Mouse (Mus musculus) gastrocnemius, adult 2 months (tissue): ENCODE data around the gene Tmem202. TPM values are rescaled to one million over a fixed set of nuclear protein-coding genes. Genes with fewer than 3 reads are reported as not detected.
A peak's percentile ranks its signal among the peaks of the same experiment; 100 is the strongest.

ENCODE experiments used
- DNase-seq: peaks from one replicate; pipeline ENCODE4 v3.0.0; 2022
- H3K27ac ChIP-seq: fragments of 200-600 bp; 2 replicates; pipeline ENCODE4 v1.8.1; 2022; ENCODE audit warnings: mild to moderate bottlenecking
- H3K4me3 ChIP-seq: fragments of 200-600 bp; 2 replicates; pipeline ENCODE4 v1.8.1; 2022; ENCODE audit warnings: mild to moderate bottlenecking, moderate library complexity
- CTCF ChIP-seq: fragments of 200-600 bp; IDR thresholded peaks from 2 replicates; pipeline ENCODE4 v1.8.1; 2022; ENCODE audit warnings: antibody characterized with exemption, mild to moderate bottlenecking, moderate library complexity
- intact Hi-C: fragments of 180-260 bp; cut with DNase I; formaldehyde crosslinking; loops from one replicate; pipeline ENCODE4 v1.15.1; 2025
- total RNA-seq, 2 experiments: library from RNA; stranded (reverse); gene quantifications; 2 replicates each; pipeline ENCODE4 v1.2.3; 2021

Tmem202 gene
- total RNA-seq, 2 experiments from 2014 or later, result 0.53 to 0.56 TPM

DNA sequence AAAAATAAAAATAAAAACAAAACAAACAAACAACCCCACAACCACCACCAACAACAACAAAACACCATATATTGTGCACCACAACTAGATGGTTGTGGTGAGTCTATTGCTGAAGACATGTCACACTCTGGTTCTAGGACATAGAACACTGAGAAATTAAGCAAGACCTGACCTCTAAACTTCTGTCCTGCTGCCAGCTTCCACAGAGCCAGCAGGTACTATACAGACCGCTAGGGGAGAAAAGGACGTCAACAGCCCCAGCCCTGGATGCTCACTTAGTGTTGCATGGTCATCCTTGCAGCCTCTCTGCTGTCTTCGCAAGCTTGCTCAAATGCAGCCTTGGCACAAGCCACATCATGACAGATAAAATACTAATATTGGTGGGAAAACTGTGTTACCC, 12.1 kb downstream of the Tmem202 start:
- H3K27ac ChIP-seq, result no peak overlapping the region
- intact Hi-C loops, result no loop called here
- TF ChIP-seq CTCF, result no peak
- H3K4me3 ChIP-seq, result no peak overlapping the region
- DNase-seq, result no peak

GRCm38 (mm10) chr9:59526727-59527126, 12.9 kb downstream of the Tmem202 start:
- TF ChIP-seq CTCF, result no peak
- intact Hi-C loops, result no loop called here
- H3K4me3 ChIP-seq, result no peak overlapping the region

GRCm38 (mm10) chr9:59522906-59523305, 16.7 kb downstream of the Tmem202 start:
- Histone ChIP-seq H3K27ac (no peak overlapping the region), H3K4me3 (no peak overlapping the region)
- intact Hi-C loops, result no loop called here
- TF ChIP-seq CTCF, result no peak
- DNase-seq, result no peak

More at GRCm38 (mm10) chr9:59526727-59527126, 12.9 kb downstream of the Tmem202 start:
- no peak overlapping the region for H3K27ac ChIP-seq
- DNase-seq, result peak; percentile 25

DNA sequence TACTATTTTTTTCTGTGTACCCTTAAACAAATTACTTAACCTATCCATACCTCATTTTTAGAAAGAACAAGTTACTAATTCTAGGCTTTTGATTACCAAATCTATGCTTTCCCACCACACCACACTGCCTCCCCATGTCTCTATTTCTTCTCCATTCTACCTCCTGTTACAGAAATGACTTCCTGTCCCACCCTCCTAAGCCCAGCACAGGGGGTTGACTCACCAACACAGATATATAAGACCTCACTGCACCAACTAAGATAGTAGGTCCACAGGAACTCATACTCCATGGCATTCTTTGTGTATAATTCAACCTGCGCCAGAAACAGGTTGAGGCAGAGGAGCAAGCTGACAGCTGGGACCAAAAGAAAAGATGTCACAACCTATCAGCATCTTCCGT, 20.3 kb downstream of the Tmem202 start:
- intact Hi-C loops, result no loop called here
- no peak overlapping the region for H3K27ac ChIP-seq
- no peak for TF ChIP-seq CTCF
- no peak for DNase-seq
- no peak overlapping the region for H3K4me3 ChIP-seq

- no peak for TF ChIP-seq CTCF
- Histone ChIP-seq H3K4me3 (no peak overlapping the region), H3K27ac (no peak overlapping the region)
- intact Hi-C loops, result no loop called here
- peak; percentile 61 for DNase-seq
These were observed 20.7 kb downstream of the Tmem202 start for GRCm38 (mm10) chr9:59518976-59519375.

DNA sequence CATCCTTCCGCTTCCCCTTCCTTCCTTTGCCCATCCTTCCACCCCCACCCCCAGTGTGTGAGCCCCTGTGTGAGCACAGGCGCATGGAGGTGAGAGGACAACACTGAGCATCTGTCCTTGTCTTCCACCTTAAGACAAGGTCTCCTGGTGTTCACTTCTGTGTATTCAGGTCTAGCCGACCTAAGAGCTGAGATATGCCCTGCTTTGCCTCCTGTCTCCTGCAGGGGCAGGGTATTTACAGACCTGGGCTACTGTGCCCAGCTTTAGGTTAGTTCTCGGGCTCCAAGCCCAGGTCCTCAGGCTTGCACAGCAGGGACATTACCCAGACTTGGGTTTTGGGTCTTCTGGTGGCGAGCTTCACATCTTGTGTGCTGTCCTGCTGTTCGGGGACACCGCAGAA, 22.5 kb downstream of the Tmem202 start:
- intact Hi-C loops, result no loop called here

DNA sequence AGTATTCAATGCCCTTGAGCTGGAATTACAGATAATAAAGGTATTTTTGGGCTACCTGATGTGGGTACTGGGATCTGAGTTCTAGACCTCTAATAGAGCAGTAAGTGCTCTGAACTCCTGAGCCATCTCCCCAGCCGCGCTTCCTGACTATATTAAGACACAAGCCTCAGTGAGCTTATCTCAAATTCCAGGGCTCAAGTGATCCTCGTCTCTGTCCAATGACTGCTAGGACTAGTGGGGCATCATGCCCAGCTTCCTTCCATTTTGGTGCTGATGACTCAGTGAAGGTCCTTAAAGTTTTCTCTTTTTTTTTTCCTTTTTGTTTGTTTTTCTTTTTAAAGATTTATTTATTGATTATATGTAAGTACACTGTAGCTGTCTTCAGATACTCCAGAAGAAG, 24.6 kb downstream of the Tmem202 start:
- DNase-seq, result no peak
- Histone ChIP-seq H3K27ac (no peak overlapping the region), H3K4me3 (no peak overlapping the region)
- intact Hi-C loops, result no loop called here
- no peak for TF ChIP-seq CTCF

More for the DNA sequence above, 22.5 kb downstream of the Tmem202 start:
- Histone ChIP-seq H3K27ac (no peak overlapping the region), H3K4me3 (no peak overlapping the region)
- no peak for DNase-seq
- TF ChIP-seq CTCF, result no peak

GRCm38 (mm10) chr9:59512381-59512780, 27.3 kb downstream of the Tmem202 start:
- intact Hi-C loops, result no loop called here
- H3K4me3 ChIP-seq, result no peak overlapping the region
- TF ChIP-seq CTCF, result no peak
- H3K27ac ChIP-seq, result no peak overlapping the region
- DNase-seq, result no peak

DNA sequence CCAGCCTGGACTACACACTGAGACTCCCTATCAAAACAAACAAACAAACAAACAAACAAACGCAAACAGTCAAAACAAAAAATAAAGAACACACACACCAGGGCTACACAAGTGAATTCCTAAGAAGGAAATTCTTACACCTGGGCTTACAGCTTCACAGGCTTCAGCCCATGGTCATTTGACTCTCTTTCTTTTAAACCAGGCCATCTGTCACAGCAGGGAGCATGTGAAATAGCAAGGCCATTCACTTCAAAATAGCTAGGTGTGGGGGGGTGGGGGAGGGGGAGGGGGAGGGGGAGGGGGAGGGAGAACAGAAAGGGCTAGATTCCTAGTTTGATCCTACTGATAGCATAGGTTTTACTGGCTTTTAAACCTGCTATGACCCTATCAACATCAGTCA, 31.5 kb downstream of the Tmem202 start:
- intact Hi-C loops, result no loop called here
- H3K4me3 ChIP-seq, result no peak overlapping the region
- no peak for TF ChIP-seq CTCF
- DNase-seq, result no peak
- H3K27ac ChIP-seq, result no peak overlapping the region

- TF ChIP-seq CTCF, result no peak
- DNase-seq, result no peak
- Histone ChIP-seq H3K4me3 (peak overlapping the region; percentile 96), H3K27ac (peak overlapping the region; percentile 99)
- intact Hi-C loops, result loop anchor here (2.0 to 5.0 kb wide), 2 partner anchors 135 to 197 kb away; partner anchors contain the start of genes Adpgk and Bbs4
These were observed 52.3 kb downstream of the Tmem202 start for GRCm38 (mm10) chr9:59487331-59487730.

GRCm38 (mm10) chr9:59486549-59487065, 53.0 kb downstream of the Tmem202 start, which contains the start of gene Arih1:
Arih1 (minus strand) TSS chr9:59486618.
- TF ChIP-seq CTCF, result no peak
- H3K4me3 ChIP-seq, result peak within 1 kb of the TSS; percentile 96
- peak; percentile 99 for DNase-seq
- H3K27ac ChIP-seq, result peak within 1 kb of the TSS; percentile 99
- intact Hi-C loops, result loop anchor here (2.0 to 5.0 kb wide), 2 partner anchors 134 to 196 kb away; partner anchors contain the start of genes Adpgk and Bbs4

DNA sequence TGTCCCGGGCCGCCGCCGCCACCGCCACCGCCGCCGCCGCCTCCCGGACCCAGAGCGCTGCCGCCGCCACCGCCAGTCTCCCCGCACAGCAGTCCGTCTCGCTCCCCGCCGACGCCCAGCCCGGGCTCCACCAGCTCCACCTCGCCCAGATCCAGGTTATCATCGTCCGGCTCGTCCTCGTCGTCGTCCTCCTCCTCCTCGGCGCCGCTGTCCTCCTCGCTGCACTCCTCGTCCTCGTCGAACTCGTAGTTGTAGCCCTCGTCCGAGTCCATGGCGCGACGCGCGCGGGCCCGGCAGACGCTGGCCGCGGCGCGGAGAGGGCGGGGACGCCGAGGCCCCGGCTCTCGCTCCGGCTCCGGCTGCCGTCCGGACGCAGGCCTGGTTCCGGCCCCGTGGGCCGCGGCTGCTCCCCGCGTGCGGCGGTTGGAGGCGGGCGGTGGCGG, 53.5 kb downstream of the Tmem202 start:
- TF ChIP-seq CTCF, result no peak
- H3K4me3 ChIP-seq, result peak overlapping the region; percentile 96
- intact Hi-C loops, result loop anchor here (2.0 to 5.0 kb wide), 2 partner anchors 134 to 195 kb away; partner anchors contain the start of genes Adpgk and Bbs4
- no peak for DNase-seq
- peak overlapping the region; percentile 99 for H3K27ac ChIP-seq

DNA sequence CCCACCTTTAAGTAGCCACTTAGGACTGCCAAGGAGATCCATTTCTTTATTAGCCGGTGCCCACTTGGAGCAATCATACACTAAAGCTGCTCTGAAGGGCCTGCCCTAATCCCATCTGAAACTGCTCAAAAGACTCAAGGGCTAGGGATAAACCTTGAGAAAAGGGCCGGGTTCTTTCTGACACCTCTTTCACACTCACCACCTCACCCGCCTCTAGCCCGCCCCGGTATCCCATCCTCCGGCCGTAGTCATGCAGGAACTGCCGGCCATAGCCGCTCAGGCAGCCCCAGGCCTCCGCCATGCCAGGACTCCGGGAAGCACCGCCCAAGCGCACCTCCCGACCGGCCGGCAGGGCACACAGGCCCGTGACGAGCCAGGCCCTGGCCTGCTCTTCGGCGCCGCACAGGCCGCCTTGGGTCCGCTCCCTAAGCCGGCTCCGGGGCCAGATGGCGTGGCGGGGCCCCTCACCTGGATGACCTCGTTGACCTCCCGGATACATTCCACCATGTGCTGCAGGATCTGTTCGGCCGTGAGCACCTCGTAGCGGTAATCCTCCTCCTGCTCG, 54.1 kb downstream of the Tmem202 start:
- peak overlapping the region; percentile 99 for H3K27ac ChIP-seq
- peak; percentile 87 for DNase-seq
- peak; percentile 24; the same call in 1 of the 2 replicates for TF ChIP-seq CTCF
- intact Hi-C loops, result loop anchor here (2.0 to 5.0 kb wide), 2 partner anchors 133 to 195 kb away; partner anchors contain the start of genes Adpgk and Bbs4
- peak overlapping the region; percentile 96 for H3K4me3 ChIP-seq
